Comparison of ENCODE assay signal across 16 mouse cellular contexts in genomic region chr3:120570806-120571425, GRCm38 (mm10).
DNase-seq lines count a peak whose midpoint lies in the region; ATAC-seq and TF ChIP-seq lines count a peak whose summit lies in the region.
"Had no signal": no experiment of that assay in that cellular context is flagged by ENCODE, and none has a peak within 500 bp of the region (broad histone marks: within the 10 kb centered on the region; RNA-seq: fewer than 3 reads in every experiment).

No protein-coding gene starts in this region.

- no peak overlapping the region for H3K27ac ChIP-seq in stomach, postnatal 0 days (replicated peaks)
- H3K27ac ChIP-seq: embryonic facial prominence, embryonic 12.5 days; hindbrain, embryonic 10.5 days; limb, embryonic 10.5 days; midbrain, embryonic 12.5 days; neural tube, embryonic 12.5 days had no signal

- no peak for ATAC-seq in stomach, postnatal 0 days (ENCODE audit: low FRiP score, low TSS enrichment)
- ATAC-seq: intestine, postnatal 0 days; liver, postnatal 0 days had no signal

- no peak for TF ChIP-seq POLR2A in brain, embryonic 14.5 days (IDR thresholded peaks at IDR 0.05; ENCODE audit: borderline replicate concordance, extremely low read depth, insufficient read depth, insufficient read length, poor library complexity, severe bottlenecking)

- no peak overlapping the region for H3K4me3 ChIP-seq in stomach, postnatal 0 days (ENCODE audit: low read depth, low read length)
- H3K4me3 ChIP-seq: embryonic facial prominence, embryonic 12.5 days; hindbrain, embryonic 10.5 days; limb, embryonic 10.5 days; midbrain, embryonic 12.5 days; neural tube, embryonic 12.5 days had no signal

- H3K27me3 ChIP-seq in stomach, postnatal 0 days (ENCODE audit: control insufficient read depth, insufficient read depth, low read length): no peaks in the 10 kb centered on the region
- H3K27me3 ChIP-seq: embryonic facial prominence, embryonic 12.5 days; midbrain, embryonic 12.5 days; neural tube, embryonic 12.5 days had no signal

- no peak for TF ChIP-seq CTCF in brain, embryonic 14.5 days (IDR thresholded peaks at IDR 0.05; ENCODE audit: borderline replicate concordance, extremely low read depth, insufficient read depth, insufficient read length)
- no peak for TF ChIP-seq CTCF in stomach, postnatal 0 days (IDR thresholded peaks at IDR 0.05; ENCODE audit: low read depth)

- no peaks in the 10 kb centered on the region for H3K9me3 ChIP-seq in stomach, postnatal 0 days (ENCODE audit: control insufficient read depth, low read length)
- H3K9me3 ChIP-seq: embryonic facial prominence, embryonic 12.5 days; hindbrain, embryonic 10.5 days; limb, embryonic 10.5 days; midbrain, embryonic 12.5 days; neural tube, embryonic 12.5 days had no signal

- no peak overlapping the region for H3K4me2 ChIP-seq in stomach, postnatal 0 days (replicated peaks; ENCODE audit: low read depth)
- H3K4me2 ChIP-seq: embryonic facial prominence, embryonic 12.5 days; midbrain, embryonic 12.5 days; neural tube, embryonic 12.5 days had no signal

- DNase-seq in brain, embryonic 14.5 days (ENCODE audit: low read depth): peak; percentile 86
- peak; percentile 71 for DNase-seq in fibroblast of lung, adult 2 months (ENCODE audit: low read depth)
- peak; percentile 42 to 44 for DNase-seq in layer of hippocampus, adult 8-10 months (ENCODE audit: low spot score in 2 of 2)
- DNase-seq in left cerebral cortex, postnatal 36 days (ENCODE audit: low spot score in 2 of 2): peak; percentile 44 to 46
- DNase-seq in stomach, postnatal 0 days (ENCODE audit: low spot score): no peak
- no peak for DNase-seq in urinary bladder, postnatal 36 days (ENCODE audit: low spot score in 2 of 2)
- DNase-seq in ovary, adult 18-20 months (ENCODE audit: low spot score): no peak
- no peak for DNase-seq in cerebellum, adult 8-10 months
- DNase-seq: gastrocnemius, postnatal 36 days; liver, postnatal 0 days had no signal

- no peaks in the 10 kb centered on the region for H3K4me1 ChIP-seq in stomach, postnatal 0 days (replicated peaks; ENCODE audit: control insufficient read depth, insufficient read depth)
- H3K4me1 ChIP-seq: embryonic facial prominence, embryonic 12.5 days; hindbrain, embryonic 10.5 days; limb, embryonic 10.5 days; midbrain, embryonic 12.5 days; neural tube, embryonic 12.5 days had no signal

- H3K36me3 ChIP-seq in stomach, postnatal 0 days (ENCODE audit: control insufficient read depth, insufficient read depth, low read length): no peaks in the 10 kb centered on the region
- H3K36me3 ChIP-seq: embryonic facial prominence, embryonic 12.5 days; hindbrain, embryonic 10.5 days; limb, embryonic 10.5 days; midbrain, embryonic 12.5 days; neural tube, embryonic 12.5 days had no signal

- H3K9ac ChIP-seq in stomach, postnatal 0 days (ENCODE audit: low read length): no peak overlapping the region
- H3K9ac ChIP-seq: embryonic facial prominence, embryonic 12.5 days; liver, postnatal 0 days; midbrain, embryonic 12.5 days; neural tube, embryonic 12.5 days had no signal

- 37% methylated on average over 6 of the region's 6 CpGs for WGBS in stomach, postnatal 0 days

- no peak for TF ChIP-seq EP300 in stomach, postnatal 0 days (optimal IDR thresholded peaks at IDR 0.05)

- intact Hi-C loops in left cerebral cortex, postnatal 36 days (cut with DNase I): loop anchor here (10.0 kb wide), 1 partner anchor 314 kb away; no protein-coding TSS in a partner anchor

Comparison
In these comparisons a context has a peak if more than half of its experiments do, and no peak if none do; other contexts are left out.
1. DNase-seq: peak in brain, embryonic 14.5 days (single experiment), fibroblast of lung, adult 2 months (single experiment), layer of hippocampus, adult 8-10 months (2 of 2) and left cerebral cortex, postnatal 36 days (2 of 2); none in stomach, postnatal 0 days (single experiment), urinary bladder, postnatal 36 days (0 of 2), ovary, adult 18-20 months (single experiment) and cerebellum, adult 8-10 months (single experiment).